Mouse (Mus musculus) stomach, embryonic 14.5 days (tissue): Measurements from ENCODE around the gene Sds. TPM values are rescaled to one million over a fixed set of nuclear protein-coding genes. Genes with fewer than 3 reads are reported as not detected.

Experiments
- ATAC-seq: fragments of 200-750 bp; cut with Nextera tagmentation; 2 replicates; pipeline ENCODE4 v1.8.0; 2017; ENCODE audit warnings: low read depth, moderate TSS enrichment; ENCODE audit not compliant: insufficient number of reproducible peaks, insufficient read depth, low FRiP score
- H3K27ac ChIP-seq: fragments of 300-500 bp; sonication (generic); 2 replicates; pipeline ENCODE4 v1.5.1; 2014; ENCODE audit warnings: mild to moderate bottlenecking, low read length, moderate library complexity, mixed read lengths
- H3K27me3 ChIP-seq: fragments of 300-500 bp; sonication (generic); 2 replicates; pipeline ENCODE4 v1.6.1; 2014; ENCODE audit warnings: low read length, control low read depth, mixed read lengths; ENCODE audit not compliant: control insufficient read depth, insufficient read depth
- H3K36me3 ChIP-seq: fragments of 300-500 bp; sonication (generic); 2 replicates; pipeline ENCODE4 v1.6.1; 2014; ENCODE audit warnings: mild to moderate bottlenecking, control low read depth, low read length, moderate library complexity, mixed read lengths; ENCODE audit not compliant: control insufficient read depth, insufficient read depth
- H3K4me1 ChIP-seq: fragments of 300-500 bp; sonication (generic); 2 replicates; pipeline ENCODE4 v1.6.1; 2014; ENCODE audit warnings: low read length, control low read depth, mixed read lengths; ENCODE audit not compliant: control insufficient read depth, insufficient read depth
- H3K4me2 ChIP-seq: fragments of 300-500 bp; sonication (generic); replicated peaks from 2 replicates; pipeline ENCODE4 v1.6.1; 2014; ENCODE audit warnings: low read depth, low read length, control low read depth
- H3K4me3 ChIP-seq: fragments of 300-500 bp; sonication (generic); 2 replicates; pipeline ENCODE4 v1.5.1; 2014; ENCODE audit warnings: low read depth, low read length, control low read depth
- H3K9ac ChIP-seq: fragments of 300-500 bp; sonication (generic); replicated peaks from 2 replicates; pipeline ENCODE4 v1.6.1; 2014; ENCODE audit warnings: low read depth, mild to moderate bottlenecking, control low read depth, low read length, moderate library complexity, mixed read lengths
- H3K9me3 ChIP-seq: fragments of 300-500 bp; sonication (generic); 2 replicates; pipeline ENCODE4 v1.6.1; 2016; ENCODE audit warnings: low read depth, low read length, control low read depth; ENCODE audit not compliant: control insufficient read depth
- WGBS: fragments of 180-500 bp; shearing (Covaris S2); extraction: QIAGEN DNeasy Blood & Tissue Kit; methylation state at CpG from one replicate; pipeline ENCODE4 v1.1.7; 2014; 5-methylcytosine and 5-hydroxymethylcytosine counted together
- polyA plus RNA-seq: library from polyadenylated mRNA; unstranded; fragments of >200 nt; fragmentation: Nextera tagmentation; extraction: Ambion mirVana; gene quantifications from 2 replicates; pipeline ENCODE4 v1.2.1, GENCODE M21; 2014

Gene Sds
- polyA plus RNA-seq, 1 experiment from 2014 or later: not detected

GRCm38 (mm10) chr5:120507311-120507710 lies 31.0 kb downstream of the Sds start:
- WGBS: 60% methylated on average over 4 of the region's 4 CpGs

GRCm38 (mm10) chr5:120510982-120511642 lies 34.8 kb downstream of the Sds start, which contains the start of gene Slc8b1:
Gene Slc8b1 (plus strand): TSS chr5:120511168.
- peak; percentile 89 for ATAC-seq
- Histone ChIP-seq H3K27ac (no peak within 1 kb of the TSS), H3K4me2 (peak within 1 kb of the TSS; percentile 62), H3K27me3 (no peaks in the 10 kb centered on the region), H3K4me1 (peaks cover 28% of the 10 kb centered on the region), H3K9me3 (no peaks in the 10 kb centered on the region), H3K4me3 (peak within 1 kb of the TSS; percentile 47), H3K36me3 (no peaks in the 10 kb centered on the region), H3K9ac (no peak within 1 kb of the TSS; the same call in 1 of the 2 replicates)
- WGBS: under 1% methylated on average over 36 of the region's 36 CpGs

More at GRCm38 (mm10) chr5:120507311-120507710, 31.0 kb downstream of the Sds start:
- H3K9me3 ChIP-seq: no peaks in the 10 kb centered on the region
- no peak overlapping the region for H3K9ac ChIP-seq
- H3K4me1 ChIP-seq: peaks cover 11% of the 10 kb centered on the region
- no peaks in the 10 kb centered on the region for H3K27me3 ChIP-seq
- H3K4me3 ChIP-seq: no peak overlapping the region
- H3K27ac ChIP-seq: no peak overlapping the region
- no peak for ATAC-seq
- no peaks in the 10 kb centered on the region for H3K36me3 ChIP-seq
- no peak overlapping the region for H3K4me2 ChIP-seq

- peak overlapping the region; percentile 47 for H3K4me3 ChIP-seq
- 27% methylated on average over 14 of the region's 14 CpGs for WGBS
- H3K4me1 ChIP-seq: peaks cover 29% of the 10 kb centered on the region
- H3K36me3 ChIP-seq: no peaks in the 10 kb centered on the region
- H3K9me3 ChIP-seq: no peaks in the 10 kb centered on the region
- ATAC-seq: no peak
- no peak overlapping the region for H3K27ac ChIP-seq
- no peaks in the 10 kb centered on the region for H3K27me3 ChIP-seq
- no peak overlapping the region; the same call in 1 of the 2 replicates for H3K9ac ChIP-seq
- H3K4me2 ChIP-seq: peak overlapping the region; percentile 62
These were observed 35.4 kb downstream of the Sds start for GRCm38 (mm10) chr5:120511643-120512220.

DNA sequence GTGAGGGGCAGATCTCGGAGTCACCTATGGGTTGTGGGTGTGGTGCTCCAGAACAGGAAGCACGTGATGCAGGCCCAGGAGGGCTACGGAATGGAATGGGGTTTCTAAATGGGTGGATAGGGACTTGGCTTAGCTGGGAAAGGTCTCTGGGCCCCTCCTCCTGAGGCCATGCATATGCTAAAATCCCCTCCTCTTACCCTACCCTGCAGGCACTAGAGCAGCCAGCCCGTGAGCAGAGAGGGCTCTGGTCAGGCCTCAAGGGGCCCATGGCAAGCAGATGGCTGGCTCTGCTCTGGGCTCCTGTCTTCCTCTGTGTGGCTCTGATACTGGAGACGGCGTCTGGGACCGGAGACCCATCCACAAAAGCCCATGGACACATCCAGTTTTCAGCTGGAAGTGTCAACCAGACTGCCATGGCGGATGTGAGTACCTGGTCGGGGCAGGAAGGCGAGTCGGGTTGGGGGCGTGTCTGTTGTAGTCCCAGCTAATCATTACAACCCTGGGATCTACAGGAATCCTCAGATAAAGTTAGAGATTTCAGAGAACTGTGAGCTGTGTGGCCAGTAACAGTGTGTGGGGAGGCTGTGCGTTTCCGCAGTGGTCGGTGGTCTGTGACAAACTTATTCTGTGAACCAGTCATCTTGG lies 36.7 kb downstream of the Sds start:
- no peak overlapping the region for H3K27ac ChIP-seq
- no peak for ATAC-seq
- 54% methylated on average over 15 of the region's 15 CpGs for WGBS
- no peaks in the 10 kb centered on the region for H3K27me3 ChIP-seq
- no peak overlapping the region for H3K4me3 ChIP-seq
- H3K9me3 ChIP-seq: no peaks in the 10 kb centered on the region
- H3K4me1 ChIP-seq: peaks cover 29% of the 10 kb centered on the region
- H3K36me3 ChIP-seq: no peaks in the 10 kb centered on the region
- no peak overlapping the region for H3K9ac ChIP-seq
- H3K4me2 ChIP-seq: no peak overlapping the region

DNA sequence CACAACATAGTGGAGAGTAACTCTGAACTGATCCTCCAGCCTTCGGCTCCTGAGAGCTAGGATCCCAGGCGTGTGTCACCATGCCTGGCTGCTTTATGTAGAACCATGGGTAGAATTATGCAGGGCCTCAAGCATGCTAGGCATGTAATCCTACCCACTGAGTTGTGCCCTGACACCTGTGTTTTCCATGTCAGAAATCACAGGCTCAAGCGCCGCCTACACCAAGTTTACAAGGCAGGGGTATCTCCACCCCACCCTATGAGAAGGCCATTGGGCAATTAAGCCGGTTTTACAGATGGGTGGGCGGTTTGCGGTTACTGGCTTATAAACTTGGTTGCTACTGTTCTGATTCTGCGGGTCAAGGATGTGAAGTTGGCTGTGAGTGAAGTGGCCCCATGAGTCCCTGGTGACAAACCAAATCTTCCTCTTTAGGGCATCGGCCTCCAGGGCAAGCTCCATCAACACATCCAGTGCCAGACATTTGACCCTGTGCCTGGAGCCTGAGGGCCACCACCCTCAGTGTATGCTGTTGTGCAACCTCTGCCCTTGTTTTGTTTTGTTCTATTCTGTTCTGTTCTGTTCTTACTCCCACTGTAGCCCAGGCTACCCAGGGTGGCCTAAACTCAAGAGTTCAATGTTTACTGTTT lies 37.8 kb downstream of the Sds start:
- Histone ChIP-seq H3K27ac (no peak overlapping the region; the same call in 1 of the 2 replicates), H3K4me1 (peaks cover 29% of the 10 kb centered on the region), H3K4me2 (no peak overlapping the region), H3K27me3 (no peaks in the 10 kb centered on the region), H3K9ac (no peak overlapping the region), H3K36me3 (no peaks in the 10 kb centered on the region), H3K4me3 (no peak overlapping the region), H3K9me3 (no peaks in the 10 kb centered on the region)
- WGBS: 90% methylated on average over 9 of the region's 9 CpGs
- ATAC-seq: no peak

GRCm38 (mm10) chr5:120514754-120515153 lies 38.4 kb downstream of the Sds start:
- ATAC-seq: no peak

DNA sequence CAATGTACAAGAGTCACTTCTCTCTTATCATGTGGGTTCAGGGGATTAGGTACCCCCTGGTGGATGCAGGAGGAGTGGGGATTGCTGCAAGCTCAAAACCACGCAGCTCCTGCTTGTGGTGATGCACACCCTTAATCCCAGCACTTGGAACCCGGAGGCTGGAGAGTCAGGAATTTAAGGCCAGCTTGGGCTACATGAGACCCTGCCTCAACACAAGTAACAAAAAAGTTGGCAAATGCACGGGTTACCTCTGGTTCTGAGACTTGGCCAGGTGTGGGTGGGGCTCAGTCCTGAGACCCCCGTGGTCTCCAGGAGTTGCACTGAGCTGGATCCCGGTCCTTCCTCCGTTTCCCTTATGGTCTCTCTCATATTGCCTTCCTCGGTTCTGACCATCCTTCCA lies 39.1 kb downstream of the Sds start:
- ATAC-seq: no peak
- no peak overlapping the region for H3K4me3 ChIP-seq
- no peak overlapping the region for H3K4me2 ChIP-seq
- no peaks in the 10 kb centered on the region for H3K27me3 ChIP-seq
- H3K27ac ChIP-seq: peak overlapping the region; percentile 63; the same call in 1 of the 2 replicates
- H3K9ac ChIP-seq: no peak overlapping the region
- 77% methylated on average over 7 of the region's 7 CpGs for WGBS
- no peaks in the 10 kb centered on the region for H3K9me3 ChIP-seq
- no peaks in the 10 kb centered on the region for H3K36me3 ChIP-seq
- peaks cover 29% of the 10 kb centered on the region for H3K4me1 ChIP-seq

More at GRCm38 (mm10) chr5:120514754-120515153, 38.4 kb downstream of the Sds start:
- H3K4me2 ChIP-seq: no peak overlapping the region
- H3K4me3 ChIP-seq: no peak overlapping the region
- H3K9ac ChIP-seq: no peak overlapping the region
- H3K9me3 ChIP-seq: no peaks in the 10 kb centered on the region
- WGBS: 4% methylated on average over 4 of the region's 4 CpGs
- H3K4me1 ChIP-seq: peaks cover 29% of the 10 kb centered on the region
- peak overlapping the region; percentile 63; the same call in 1 of the 2 replicates for H3K27ac ChIP-seq
- H3K27me3 ChIP-seq: no peaks in the 10 kb centered on the region
- H3K36me3 ChIP-seq: no peaks in the 10 kb centered on the region

GRCm38 (mm10) chr5:120516221-120516984 lies 40.1 kb downstream of the Sds start:
- no peak; the same call in 1 of the 2 replicates for ATAC-seq
- H3K27ac ChIP-seq: no peak overlapping the region

More at GRCm38 (mm10) chr5:120516221-120516984, 40.1 kb downstream of the Sds start:
- Histone ChIP-seq H3K9me3 (no peaks in the 10 kb centered on the region), H3K9ac (no peak overlapping the region), H3K27me3 (no peaks in the 10 kb centered on the region), H3K4me3 (no peak overlapping the region), H3K4me1 (peaks cover 29% of the 10 kb centered on the region), H3K36me3 (no peaks in the 10 kb centered on the region), H3K4me2 (no peak overlapping the region)
- 47% methylated on average over 15 of the region's 15 CpGs for WGBS
